ENCODE assay signal across 14 mouse cellular contexts in genomic region chr11:22755180-22755579, GRCm38 (mm10).
DNase-seq lines count a peak whose midpoint lies in the region; ATAC-seq lines count a peak whose summit lies in the region.
"Had no signal": no experiment of that assay in that cellular context is flagged by ENCODE, and none has a peak within 500 bp of the region (broad histone marks: within the 10 kb centered on the region; RNA-seq: fewer than 3 reads in every experiment).

No protein-coding gene starts in this region.

- no peaks in the 10 kb centered on the region for H3K27me3 ChIP-seq in lung, embryonic 16.5 days (ENCODE audit: control insufficient read depth, insufficient read depth, low read depth, low read length)
- no peaks in the 10 kb centered on the region for H3K27me3 ChIP-seq in liver, embryonic 12.5 days (replicated peaks)
- H3K27me3 ChIP-seq: embryonic facial prominence, embryonic 15.5 days had no signal

- no peaks in the 10 kb centered on the region for H3K4me1 ChIP-seq in lung, embryonic 16.5 days (replicated peaks; ENCODE audit: control insufficient read depth, insufficient read depth, low read length)
- 0 out of 2 replicates have a peak, but pooled peaks cover 3% of the 10 kb centered on the region for H3K4me1 ChIP-seq in liver, embryonic 12.5 days
- H3K4me1 ChIP-seq: embryonic facial prominence, embryonic 15.5 days; hindbrain, embryonic 10.5 days had no signal

- no peak overlapping the region for H3K4me2 ChIP-seq in lung, embryonic 16.5 days (ENCODE audit: low read depth, low read length)
- H3K4me2 ChIP-seq in liver, embryonic 12.5 days, result no peak overlapping the region
- H3K4me2 ChIP-seq: embryonic facial prominence, embryonic 15.5 days had no signal

- H3K4me3 ChIP-seq in lung, embryonic 16.5 days (ENCODE audit: low read length), result no peak overlapping the region
- H3K4me3 ChIP-seq in liver, embryonic 12.5 days, result no peak overlapping the region
- H3K4me3 ChIP-seq: embryonic facial prominence, embryonic 15.5 days; hindbrain, embryonic 10.5 days had no signal

- no peak for DNase-seq in lung, postnatal 4 days
- DNase-seq in CD4-positive helper T cell, adult 2 months (ENCODE audit: low read depth, low spot score), result peak; percentile 12
- DNase-seq in right cerebral cortex, postnatal 36 days (ENCODE audit: low spot score in 2 of 2), result no peak
- DNase-seq: cerebellum, adult 9-11 months; gastrocnemius, postnatal 36 days; kidney, postnatal 10 days; layer of hippocampus, adult 9-11 months; lung, adult 18-20 months had no signal

- H3K9me3 ChIP-seq in lung, embryonic 16.5 days (ENCODE audit: control insufficient read depth, low read length), result no peaks in the 10 kb centered on the region
- H3K9me3 ChIP-seq in liver, embryonic 12.5 days (replicated peaks), result no peaks in the 10 kb centered on the region
- H3K9me3 ChIP-seq: embryonic facial prominence, embryonic 15.5 days; hindbrain, embryonic 10.5 days had no signal

- 0 out of 2 replicates have a peak, but pooled peaks have one; percentile 36 for ATAC-seq in lung, embryonic 16.5 days (ENCODE audit: low read depth)
- peak; percentile 61 for ATAC-seq in activated CD4-positive, CD25-positive, alpha-beta regulatory T cell, adult 4 months
- peak; percentile 46 for ATAC-seq in inflammation-experienced regulatory T-cells, adult 6 months
- ATAC-seq in liver, embryonic 12.5 days, result no peak

- WGBS in lung, embryonic 16.5 days, result 61% methylated on average over 1 of the region's 1 CpGs
- WGBS in liver, embryonic 12.5 days (ENCODE audit: insufficient replicate concordance), result 68% methylated on average over 1 of the region's 1 CpGs

- H3K36me3 ChIP-seq in lung, embryonic 16.5 days (ENCODE audit: control insufficient read depth, insufficient read depth, low read length), result no peaks in the 10 kb centered on the region
- H3K36me3 ChIP-seq in liver, embryonic 12.5 days, result no peaks in the 10 kb centered on the region
- H3K36me3 ChIP-seq: embryonic facial prominence, embryonic 15.5 days; hindbrain, embryonic 10.5 days had no signal

- H3K9ac ChIP-seq in lung, embryonic 16.5 days (ENCODE audit: low read length), result no peak overlapping the region
- H3K9ac ChIP-seq in liver, embryonic 12.5 days, result no peak overlapping the region
- H3K9ac ChIP-seq: embryonic facial prominence, embryonic 15.5 days had no signal

- H3K27ac ChIP-seq in lung, embryonic 16.5 days (ENCODE audit: low read length), result no peak overlapping the region
- no peak overlapping the region for H3K27ac ChIP-seq in liver, embryonic 12.5 days
- H3K27ac ChIP-seq: embryonic facial prominence, embryonic 15.5 days; hindbrain, embryonic 10.5 days had no signal
